Mouse (Mus musculus) olfactory bulb, adult 2 months (tissue): Measurements from ENCODE around the gene Trim67.

Experiments
- CTCF ChIP-seq: fragments of 200-500 bp; IDR thresholded peaks from 2 replicates; pipeline ENCODE4 v1.5.1; 2012; ENCODE audit warnings: low read depth, mild to moderate bottlenecking, low read length, moderate library complexity; ENCODE audit not compliant: insufficient read depth
- POLR2A ChIP-seq: fragments of 200-500 bp; IDR thresholded peaks from 2 replicates; pipeline ENCODE4 v1.6.1; 2012; ENCODE audit warnings: mild to moderate bottlenecking, low read depth, low read length, moderate library complexity; ENCODE audit not compliant: insufficient read depth

GRCm38 (mm10) chr8:124794486-124794780, 1.5 kb downstream of the Trim67 start:
- no peak for TF ChIP-seq POLR2A
- peak; percentile 28; the same call in 1 of the 2 replicates for TF ChIP-seq CTCF
